Mouse (Mus musculus): Measurements from ENCODE around the gene Disp2. TPM values are rescaled to one million over a fixed set of nuclear protein-coding genes. Genes with fewer than 3 reads are reported as not detected.
A peak's percentile ranks its signal among the peaks of the same experiment; 100 is the strongest.

Gene Disp2
- polyA plus RNA-seq, 1 experiment from 2014 or later = 0.07 TPM

DNA sequence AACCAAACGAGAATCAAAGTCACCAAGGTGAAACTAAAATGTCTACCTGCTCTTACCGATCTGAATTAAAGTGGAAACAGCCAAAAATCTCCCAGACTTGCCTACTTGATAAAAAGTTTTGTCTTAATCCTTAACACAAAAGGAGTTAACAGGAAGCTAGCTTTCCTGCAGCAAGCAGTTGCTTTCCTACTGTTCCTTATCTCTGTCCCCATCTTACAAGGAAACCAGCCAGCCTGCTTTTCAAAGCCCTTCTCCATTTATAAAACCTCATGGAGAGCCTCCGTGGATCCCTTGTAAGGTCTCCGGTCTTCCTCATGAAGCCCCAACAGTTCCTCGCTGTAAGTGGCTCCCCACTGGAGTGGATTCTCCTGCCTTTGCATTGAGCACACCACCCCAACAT is 58.8 kb downstream of the Disp2 start:
- no peak for DNase-seq (ENCODE audit: low spot score)

- no peak for DNase-seq (ENCODE audit: low spot score)
Observed at GRCm38 (mm10) chr2:118841186-118841585, 61.7 kb downstream of the Disp2 start.

DNA sequence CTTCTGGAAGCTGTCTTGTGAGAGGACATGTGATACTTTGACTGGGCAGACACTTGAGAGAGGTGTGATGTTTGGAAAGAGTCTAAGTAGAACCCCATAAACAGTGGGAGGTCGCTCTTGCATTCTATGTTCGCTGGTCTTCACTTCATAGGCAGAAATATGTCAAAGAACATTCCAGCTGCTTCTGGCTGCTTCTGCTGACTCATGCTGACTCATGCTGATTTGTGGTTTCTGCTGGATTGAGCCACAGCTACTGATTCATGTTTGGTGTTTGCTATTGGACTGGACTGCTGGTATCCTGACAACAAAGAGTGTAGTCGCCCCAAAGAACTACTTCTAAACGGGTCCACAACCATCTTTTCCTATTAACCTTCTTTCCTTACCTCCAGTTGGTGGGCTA is 62.3 kb downstream of the Disp2 start:
- no peak for DNase-seq (ENCODE audit: low spot score)

GRCm38 (mm10) chr2:118844427-118844826 is 64.9 kb downstream of the Disp2 start:
- DNase-seq (ENCODE audit: low spot score) = no peak

GRCm38 (mm10) chr2:118846246-118846645 is 66.7 kb downstream of the Disp2 start:
- peak; percentile 87 for DNase-seq (ENCODE audit: low spot score)

GRCm38 (mm10) chr2:118851756-118852155 is 72.2 kb downstream of the Disp2 start:
- DNase-seq (ENCODE audit: low spot score) = no peak

Other genes with a start within 250 kb of the Disp2 start
- gene Bmf, start 230.0 kb upstream of the Disp2 start, polyA plus RNA-seq (2015; fragmentation: Nextera tagmentation; extraction: Ambion mirVana) = 10.0 and 10.6 TPM in 2 replicates
- gene Bub1b, start 181.5 kb upstream of the Disp2 start, polyA plus RNA-seq (2015; fragmentation: Nextera tagmentation; extraction: Ambion mirVana) = 85.5 and 87.8 TPM in 2 replicates
- 0.53 and 0.91 TPM in 2 replicates for gene Pak6, start 116.4 kb upstream of the Disp2 start, polyA plus RNA-seq (2015; fragmentation: Nextera tagmentation; extraction: Ambion mirVana)
- not detected in 2 replicates for gene Ankrd63, start 75.8 kb upstream of the Disp2 start, polyA plus RNA-seq (2015; fragmentation: Nextera tagmentation; extraction: Ambion mirVana)
- gene Plcb2, start 51.3 kb upstream of the Disp2 start, polyA plus RNA-seq (2015; fragmentation: Nextera tagmentation; extraction: Ambion mirVana) = 10.1 and 11.8 TPM in 2 replicates
- 22.3 and 26.4 TPM in 2 replicates for gene Inafm2, start 34.0 kb upstream of the Disp2 start, polyA plus RNA-seq (2015; fragmentation: Nextera tagmentation; extraction: Ambion mirVana)
- gene Ccdc9b, start 17.1 kb upstream of the Disp2 start, polyA plus RNA-seq (2015; fragmentation: Nextera tagmentation; extraction: Ambion mirVana) = 0.27 and 0.28 TPM in 2 replicates
- 0.92 and 1.5 TPM in 2 replicates for gene Phgr1, start 7.0 kb upstream of the Disp2 start, polyA plus RNA-seq (2015; fragmentation: Nextera tagmentation; extraction: Ambion mirVana)
- 96.2 and 103 TPM in 2 replicates for gene Knstrn, start 34.3 kb downstream of the Disp2 start, polyA plus RNA-seq (2015; fragmentation: Nextera tagmentation; extraction: Ambion mirVana)
- 33.7 and 47.5 TPM in 2 replicates for gene Ivd, start 82.2 kb downstream of the Disp2 start, polyA plus RNA-seq (2015; fragmentation: Nextera tagmentation; extraction: Ambion mirVana)
- 10.5 and 10.9 TPM in 2 replicates for gene Bahd1, start 120.7 kb downstream of the Disp2 start, polyA plus RNA-seq (2015; fragmentation: Nextera tagmentation; extraction: Ambion mirVana)
- 6.6 and 7.7 TPM in 2 replicates for gene Chst14, start 146.8 kb downstream of the Disp2 start, polyA plus RNA-seq (2015; fragmentation: Nextera tagmentation; extraction: Ambion mirVana)
- gene Ccdc32, start 249.7 kb downstream of the Disp2 start, polyA plus RNA-seq (2015; fragmentation: Nextera tagmentation; extraction: Ambion mirVana) = 20.5 and 21.3 TPM in 2 replicates

All from thymus, postnatal 0 days (tissue).